Mouse (Mus musculus): Measurements from ENCODE around the gene Cacna1i. TPM values are rescaled to one million over a fixed set of nuclear protein-coding genes. Genes with fewer than 3 reads are reported as not detected.

Gene Cacna1i
- 0.05 and 0.09 TPM in 2 replicates for polyA plus RNA-seq (2014; fragmentation: Nextera tagmentation; extraction: Ambion mirVana)

DNA sequence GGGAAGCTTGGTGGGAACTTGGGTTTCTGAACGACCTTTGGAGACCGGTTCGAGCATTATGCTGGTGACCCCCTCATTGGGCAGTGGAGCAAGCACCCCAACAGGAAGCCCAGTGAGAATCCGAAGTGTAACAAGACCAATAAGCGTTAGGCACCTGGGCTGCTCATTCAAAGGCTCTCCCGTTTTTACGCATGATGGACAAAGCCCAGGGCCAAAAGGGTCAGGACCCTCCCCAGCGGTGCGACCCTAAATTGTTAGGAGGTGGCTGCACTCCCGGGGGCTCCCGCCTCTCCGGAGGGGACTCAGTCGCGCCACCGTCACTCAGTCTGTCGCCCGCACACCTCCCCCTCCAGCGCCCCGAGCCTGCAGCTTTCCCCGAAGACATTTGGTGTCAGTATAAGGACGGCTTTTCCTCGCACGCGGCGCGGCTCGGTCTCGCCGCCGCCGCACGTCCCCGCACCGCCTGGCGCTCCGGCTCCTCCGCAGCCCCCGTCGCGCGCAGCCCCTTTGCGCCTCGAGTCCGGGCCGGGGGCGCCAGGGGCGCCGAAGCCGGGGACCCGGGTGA, at the start of gene Cacna1i:
Gene Cacna1i, plus strand, starts transcription at position 388 of the 565 bp plus-strand sequence.
- Histone ChIP-seq H3K9ac (ENCODE audit: low read length) (peak within 1 kb of the TSS; percentile 35; the same call in 1 of the 2 replicates), H3K4me1 (ENCODE audit: control insufficient read depth, insufficient read depth, low read length) (peaks cover 6% of the 10 kb centered on the region; the same call in 1 of the 2 replicates), H3K9me3 (ENCODE audit: control insufficient read depth, low read length) (no peaks in the 10 kb centered on the region), H3K4me2 (ENCODE audit: low read depth) (peak within 1 kb of the TSS; percentile 93), H3K27me3 (ENCODE audit: control insufficient read depth, insufficient read depth, low read length) (peaks cover 52% of the 10 kb centered on the region), H3K27ac (ENCODE audit: low read depth, low read length) (no peak within 1 kb of the TSS), H3K4me3 (ENCODE audit: low read depth, low read length) (peak within 1 kb of the TSS; percentile 47), H3K36me3 (ENCODE audit: control insufficient read depth, insufficient read depth, low read length) (no peaks in the 10 kb centered on the region)
- ATAC-seq (ENCODE audit: insufficient read depth, low FRiP score, low TSS enrichment) = no peak
- WGBS = 1% methylated on average over 45 of the region's 50 CpGs
- DNase-seq (ENCODE audit: low spot score) = peak; percentile 59

DNA sequence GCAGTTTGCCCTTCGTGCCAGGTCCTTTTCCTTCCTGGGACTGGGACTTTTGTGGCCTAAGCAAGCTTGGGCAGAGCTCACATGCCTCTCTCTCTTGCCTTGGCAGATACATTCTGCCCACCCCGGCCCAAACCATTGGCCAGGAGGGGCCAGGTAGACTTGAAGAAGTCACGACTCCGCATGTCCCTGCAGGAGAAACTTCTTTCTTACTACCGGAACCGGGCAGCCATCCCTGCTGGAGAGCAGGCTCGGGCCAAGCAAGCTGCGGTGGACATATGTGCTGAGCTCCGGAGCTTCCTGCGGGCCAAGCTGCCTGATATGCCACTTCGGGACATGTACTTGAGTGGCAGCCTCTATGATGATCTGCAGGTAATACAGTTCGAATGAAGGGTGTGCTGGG, 38.9 kb upstream of the Cacna1i start:
- no peak overlapping the region for H3K9ac ChIP-seq (ENCODE audit: low read length)
- ATAC-seq (ENCODE audit: insufficient read depth, low FRiP score, low TSS enrichment) = no peak
- no peaks in the 10 kb centered on the region for H3K9me3 ChIP-seq (ENCODE audit: control insufficient read depth, low read length)
- WGBS = 95% methylated on average over 12 of the region's 12 CpGs
- H3K4me3 ChIP-seq (ENCODE audit: low read depth, low read length) = no peak overlapping the region
- no peak for DNase-seq (ENCODE audit: low spot score)
- no peaks in the 10 kb centered on the region for H3K4me1 ChIP-seq (ENCODE audit: control insufficient read depth, insufficient read depth, low read length)
- no peak overlapping the region for H3K4me2 ChIP-seq (ENCODE audit: low read depth)
- H3K27me3 ChIP-seq (ENCODE audit: control insufficient read depth, insufficient read depth, low read length) = no peaks in the 10 kb centered on the region
- H3K36me3 ChIP-seq (ENCODE audit: control insufficient read depth, insufficient read depth, low read length) = peaks cover 16% of the 10 kb centered on the region
- no peak overlapping the region for H3K27ac ChIP-seq (ENCODE audit: low read depth, low read length)

DNA sequence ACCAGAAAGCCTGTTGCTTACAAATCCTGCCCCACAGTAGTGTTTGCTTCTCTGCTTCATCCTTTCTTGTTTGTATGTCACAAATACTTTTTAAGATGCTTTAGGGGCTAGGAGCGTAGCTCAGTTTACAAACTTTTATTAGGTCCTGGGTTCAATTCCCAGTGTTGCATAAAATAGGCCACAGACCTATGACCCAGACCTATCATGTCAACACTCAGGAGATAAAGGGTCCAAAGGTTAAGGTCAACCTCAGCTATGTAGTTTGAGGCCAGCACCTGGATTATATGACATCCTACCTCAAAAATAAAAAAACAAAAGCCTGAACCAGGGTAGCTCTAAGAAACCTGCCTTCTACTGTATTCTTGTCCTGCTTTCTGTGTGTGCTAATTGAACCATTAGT, 38.4 kb upstream of the Cacna1i start:
- H3K27me3 ChIP-seq (ENCODE audit: control insufficient read depth, insufficient read depth, low read length) = no peaks in the 10 kb centered on the region
- 0 out of 2 replicates have a peak, but pooled peaks cover under 1% of the 10 kb centered on the region for H3K4me1 ChIP-seq (ENCODE audit: control insufficient read depth, insufficient read depth, low read length)
- no peak overlapping the region for H3K4me2 ChIP-seq (ENCODE audit: low read depth)
- no peaks in the 10 kb centered on the region for H3K9me3 ChIP-seq (ENCODE audit: control insufficient read depth, low read length)
- no peak overlapping the region for H3K4me3 ChIP-seq (ENCODE audit: low read depth, low read length)
- DNase-seq (ENCODE audit: low spot score) (no peak), ATAC-seq (ENCODE audit: insufficient read depth, low FRiP score, low TSS enrichment) (no peak)
- H3K36me3 ChIP-seq (ENCODE audit: control insufficient read depth, insufficient read depth, low read length) = peaks cover 16% of the 10 kb centered on the region
- no peak overlapping the region for H3K9ac ChIP-seq (ENCODE audit: low read length)
- H3K27ac ChIP-seq (ENCODE audit: low read depth, low read length) = no peak overlapping the region
- 97% methylated on average over 1 of the region's 1 CpGs for WGBS

DNA sequence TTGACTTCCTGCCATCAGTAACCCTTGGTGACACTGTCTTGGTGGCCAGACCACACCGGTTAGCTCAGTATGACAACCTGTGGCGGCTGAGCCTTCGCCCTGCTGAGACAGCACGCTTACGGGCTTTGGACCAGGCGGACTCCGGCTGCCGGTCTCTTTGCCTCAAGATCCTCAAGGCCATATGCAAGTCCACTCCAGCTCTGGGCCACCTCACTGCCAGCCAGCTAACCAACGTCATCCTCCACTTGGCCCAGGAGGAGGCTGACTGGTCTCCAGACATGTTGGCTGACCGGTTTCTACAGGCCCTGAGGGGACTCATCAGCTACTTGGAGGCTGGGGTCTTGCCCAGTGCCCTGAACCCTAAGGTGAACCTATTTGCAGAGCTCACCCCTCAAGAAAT, 37.4 kb upstream of the Cacna1i start:
- WGBS = 97% methylated on average over 10 of the region's 10 CpGs
- H3K9me3 ChIP-seq (ENCODE audit: control insufficient read depth, low read length) = no peaks in the 10 kb centered on the region
- H3K4me3 ChIP-seq (ENCODE audit: low read depth, low read length) = no peak overlapping the region
- no peaks in the 10 kb centered on the region for H3K27me3 ChIP-seq (ENCODE audit: control insufficient read depth, insufficient read depth, low read length)
- ATAC-seq (ENCODE audit: insufficient read depth, low FRiP score, low TSS enrichment) (no peak), DNase-seq (ENCODE audit: low spot score) (no peak)
- H3K4me2 ChIP-seq (ENCODE audit: low read depth) = no peak overlapping the region
- H3K4me1 ChIP-seq (ENCODE audit: control insufficient read depth, insufficient read depth, low read length) = 0 out of 2 replicates have a peak, but pooled peaks cover 6% of the 10 kb centered on the region
- no peak overlapping the region for H3K27ac ChIP-seq (ENCODE audit: low read depth, low read length)
- H3K36me3 ChIP-seq (ENCODE audit: control insufficient read depth, insufficient read depth, low read length) = peaks cover 16% of the 10 kb centered on the region
- H3K9ac ChIP-seq (ENCODE audit: low read length) = no peak overlapping the region

- no peak overlapping the region for H3K4me2 ChIP-seq (ENCODE audit: low read depth)
- no peak overlapping the region for H3K9ac ChIP-seq (ENCODE audit: low read length)
- no peak for DNase-seq (ENCODE audit: low spot score)
- no peak overlapping the region for H3K4me3 ChIP-seq (ENCODE audit: low read depth, low read length)
- H3K4me1 ChIP-seq (ENCODE audit: control insufficient read depth, insufficient read depth, low read length) = 0 out of 2 replicates have a peak, but pooled peaks cover 6% of the 10 kb centered on the region
- ATAC-seq (ENCODE audit: insufficient read depth, low FRiP score, low TSS enrichment) = no peak
- H3K27ac ChIP-seq (ENCODE audit: low read depth, low read length) = no peak overlapping the region
- no peaks in the 10 kb centered on the region for H3K27me3 ChIP-seq (ENCODE audit: control insufficient read depth, insufficient read depth, low read length)
- no peaks in the 10 kb centered on the region for H3K9me3 ChIP-seq (ENCODE audit: control insufficient read depth, low read length)
- WGBS = 94% methylated on average over 6 of the region's 6 CpGs
- H3K36me3 ChIP-seq (ENCODE audit: control insufficient read depth, insufficient read depth, low read length) = peaks cover 16% of the 10 kb centered on the region
Measured at GRCm38 (mm10) chr15:80250586-80250985, 36.5 kb upstream of the Cacna1i start.

DNA sequence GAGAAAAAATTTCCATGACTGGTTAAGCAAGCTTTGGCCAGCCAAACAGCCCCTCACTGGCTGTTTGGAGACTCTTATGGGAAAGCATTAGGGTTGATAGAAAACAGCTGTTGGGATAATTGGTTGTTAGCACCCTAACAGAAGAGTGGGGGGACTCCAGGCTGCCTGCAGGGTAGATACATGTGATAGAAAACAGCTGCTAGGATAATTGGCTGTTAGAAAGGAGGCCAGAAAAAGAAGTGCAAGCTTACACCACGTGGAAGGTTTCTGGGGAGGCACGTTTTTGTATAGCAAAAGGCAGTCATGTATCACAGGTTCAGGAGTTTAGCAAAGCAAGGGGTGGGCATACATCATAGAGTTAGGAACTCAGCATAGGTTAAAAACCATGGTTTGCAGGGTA, 33.5 kb upstream of the Cacna1i start:
- ATAC-seq (ENCODE audit: insufficient read depth, low FRiP score, low TSS enrichment) (no peak), DNase-seq (ENCODE audit: low spot score) (no peak)
- WGBS = 43% methylated on average over 2 of the region's 2 CpGs
- Histone ChIP-seq H3K9ac (ENCODE audit: low read length) (no peak overlapping the region), H3K27ac (ENCODE audit: low read depth, low read length) (no peak overlapping the region), H3K27me3 (ENCODE audit: control insufficient read depth, insufficient read depth, low read length) (no peaks in the 10 kb centered on the region), H3K9me3 (ENCODE audit: control insufficient read depth, low read length) (no peaks in the 10 kb centered on the region), H3K4me3 (ENCODE audit: low read depth, low read length) (no peak overlapping the region), H3K4me2 (ENCODE audit: low read depth) (no peak overlapping the region), H3K4me1 (ENCODE audit: control insufficient read depth, insufficient read depth, low read length) (peaks cover 15% of the 10 kb centered on the region), H3K36me3 (ENCODE audit: control insufficient read depth, insufficient read depth, low read length) (peaks cover 16% of the 10 kb centered on the region)

- ATAC-seq (ENCODE audit: insufficient read depth, low FRiP score, low TSS enrichment) = no peak
- Histone ChIP-seq H3K9me3 (ENCODE audit: control insufficient read depth, low read length) (no peaks in the 10 kb centered on the region), H3K9ac (ENCODE audit: low read length) (peak overlapping the region; percentile 100), H3K27me3 (ENCODE audit: control insufficient read depth, insufficient read depth, low read length) (no peaks in the 10 kb centered on the region), H3K4me1 (ENCODE audit: control insufficient read depth, insufficient read depth, low read length) (peaks cover 15% of the 10 kb centered on the region), H3K4me3 (ENCODE audit: low read depth, low read length) (peak overlapping the region; percentile 100), H3K27ac (ENCODE audit: low read depth, low read length) (peak overlapping the region; percentile 86), H3K4me2 (ENCODE audit: low read depth) (peak overlapping the region; percentile 90), H3K36me3 (ENCODE audit: control insufficient read depth, insufficient read depth, low read length) (peaks cover 16% of the 10 kb centered on the region)
- DNase-seq (ENCODE audit: low spot score) = no peak
- WGBS = 55% methylated on average over 6 of the region's 6 CpGs
Measured at GRCm38 (mm10) chr15:80254207-80254606, 32.8 kb upstream of the Cacna1i start.

- Histone ChIP-seq H3K9me3 (ENCODE audit: control insufficient read depth, low read length) (no peaks in the 10 kb centered on the region), H3K36me3 (ENCODE audit: control insufficient read depth, insufficient read depth, low read length) (peaks cover 14% of the 10 kb centered on the region), H3K27me3 (ENCODE audit: control insufficient read depth, insufficient read depth, low read length) (no peaks in the 10 kb centered on the region), H3K9ac (ENCODE audit: low read length) (peak within 1 kb of the TSS; percentile 100), H3K4me1 (ENCODE audit: control insufficient read depth, insufficient read depth, low read length) (peaks cover 15% of the 10 kb centered on the region), H3K4me2 (ENCODE audit: low read depth) (peak within 1 kb of the TSS; percentile 90), H3K4me3 (ENCODE audit: low read depth, low read length) (peak within 1 kb of the TSS; percentile 100), H3K27ac (ENCODE audit: low read depth, low read length) (peak within 1 kb of the TSS; percentile 98)
- DNase-seq (ENCODE audit: low spot score) (peak; percentile 99), ATAC-seq (ENCODE audit: insufficient read depth, low FRiP score, low TSS enrichment) (peak; percentile 96)
- under 1% methylated on average over 62 of the region's 62 CpGs for WGBS
Measured at GRCm38 (mm10) chr15:80254847-80255645, 32.0 kb upstream of the Cacna1i start, which contains the start of gene Atf4. Gene Atf4, plus strand, starts transcription at chr15:80255184.

All from neural tube, embryonic 11.5 days (tissue).